Mouse (Mus musculus) liver, embryonic 14.5 days (tissue): Measurements from ENCODE around the gene Gdf15.

Experiments
- CTCF ChIP-seq: IDR thresholded peaks from 2 replicates; pipeline ENCODE4 v1.5.1; 2016; ENCODE audit warnings: antibody characterized with exemption, low read depth, control low read depth
- EP300 ChIP-seq: IDR thresholded peaks from 2 replicates; pipeline ENCODE4 v1.6.1; 2016; ENCODE audit warnings: antibody characterized with exemption, low read depth

GRCm38 (mm10) chr8:70617985-70618384 is 14.3 kb downstream of the Gdf15 start:
- TF ChIP-seq CTCF, result no peak
- TF ChIP-seq EP300, result peak; percentile 36; the same call in 1 of the 2 replicates
